Mouse (Mus musculus) lung, postnatal 10 days (tissue): ENCODE results near the gene Banf1.
"Not testable (repeated sequence)": the region's sequence is repeated elsewhere in the genome, so short reads cannot be mapped to it uniquely, and the experiment has no call there.

Experiments used
- DNase-seq: peaks from one replicate; pipeline ENCODE4 v3.0.0; 2021

Gene Banf1

GRCm38 (mm10) chr19:5367053-5367359 is at the start of gene Banf1:
Gene Banf1 (minus strand): TSS chr19:5367168.
- no peak for DNase-seq

DNA sequence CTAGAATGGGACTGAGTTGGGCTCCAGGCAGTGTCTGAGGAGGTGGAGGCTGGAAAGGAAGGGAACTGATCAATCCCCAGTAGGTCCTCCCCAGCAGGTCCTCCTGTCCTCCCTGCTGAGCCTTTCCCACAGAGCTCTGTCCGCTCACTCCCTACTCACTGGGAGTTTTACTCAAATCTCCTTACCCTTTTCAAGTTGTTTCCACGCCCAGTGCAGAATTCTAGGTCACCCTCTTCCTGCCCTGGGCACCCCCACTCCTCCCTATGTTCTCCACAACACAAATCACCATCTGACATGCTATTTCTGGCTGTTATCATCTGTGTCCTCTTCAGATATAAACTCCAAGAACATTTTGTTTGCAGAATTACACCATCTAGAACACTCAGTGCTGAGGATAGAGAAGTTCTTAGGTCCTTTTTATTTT is 47.6 kb upstream of the Banf1 start:
- peak; percentile 65 for DNase-seq

DNA sequence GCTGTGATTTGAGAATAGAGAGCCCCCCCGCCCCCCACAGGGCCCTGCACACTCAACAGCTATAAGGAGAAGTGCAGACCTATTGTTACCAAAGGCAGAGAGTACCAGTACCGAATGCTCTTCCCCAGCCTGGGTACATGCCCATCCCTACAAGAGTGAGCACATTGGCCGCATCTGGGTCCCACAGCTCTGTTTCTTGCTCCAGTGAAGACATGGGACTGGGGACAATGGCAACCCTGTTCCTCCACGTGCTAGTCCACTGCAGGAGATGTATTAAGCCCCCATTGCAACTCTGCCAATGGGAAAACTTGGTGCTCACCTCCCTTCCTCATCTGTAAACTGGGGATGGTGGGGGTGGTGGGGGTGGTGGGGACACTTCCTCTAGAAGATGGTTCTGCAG is 46.9 kb upstream of the Banf1 start:
- DNase-seq: no peak

DNA sequence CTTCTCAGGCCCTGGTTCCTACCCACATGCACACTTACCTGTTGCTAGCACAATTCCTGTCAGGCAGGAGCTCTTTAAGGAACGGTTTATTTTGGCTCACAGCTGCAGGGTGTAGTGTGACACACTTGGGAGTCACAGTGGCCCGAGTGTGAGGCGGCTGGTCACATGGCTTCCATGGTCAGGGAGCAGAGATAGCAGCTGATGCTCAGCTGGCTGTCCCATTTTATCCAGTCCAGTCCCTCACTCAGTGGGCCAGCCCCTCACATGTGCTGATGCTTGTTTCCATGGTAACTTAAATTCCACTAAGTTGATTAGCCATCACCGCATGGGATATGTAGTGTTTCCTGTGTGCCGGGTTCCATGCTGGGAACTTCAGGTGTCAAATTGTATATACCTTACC is 45.0 kb upstream of the Banf1 start:
- no peak for DNase-seq

DNA sequence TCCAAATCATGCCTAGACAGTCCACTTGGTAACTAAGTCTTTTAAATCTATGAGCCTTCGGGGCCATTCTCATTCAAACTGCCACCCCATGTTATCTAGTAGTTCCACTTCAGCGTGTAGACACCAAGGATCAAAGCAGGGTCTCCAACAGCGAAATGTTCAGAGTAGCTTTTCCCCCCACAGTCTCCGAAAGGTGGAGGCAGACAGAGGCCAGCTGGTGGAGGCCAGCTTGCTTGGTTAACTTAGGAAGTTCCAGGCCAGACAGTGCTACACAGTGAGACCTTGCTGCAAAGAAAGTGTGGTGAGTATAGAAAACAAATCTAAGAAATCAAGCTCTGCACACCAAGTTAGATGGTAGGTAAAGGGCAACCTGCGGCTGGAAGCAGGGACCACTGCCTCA is 43.7 kb upstream of the Banf1 start:
- DNase-seq: peak; percentile 69

DNA sequence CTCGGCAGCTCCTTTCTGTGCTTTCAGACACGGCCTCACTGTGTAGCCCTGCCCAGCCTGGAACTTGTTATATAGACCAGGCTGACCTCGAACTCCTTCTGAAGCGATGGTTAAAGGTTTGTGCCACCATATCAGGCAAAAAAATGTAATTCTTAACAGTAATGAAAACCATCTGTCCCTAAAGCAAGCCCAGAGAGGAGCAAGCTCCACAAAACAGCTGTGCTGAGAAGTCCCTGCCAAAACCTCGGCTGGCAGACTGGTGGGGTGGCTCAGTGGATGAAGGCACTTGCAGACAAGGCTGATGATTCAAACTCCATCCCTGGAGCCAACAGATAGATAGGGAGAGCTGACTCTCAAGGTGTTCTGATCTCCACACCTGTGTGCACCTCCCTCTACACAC is 42.1 kb upstream of the Banf1 start:
- DNase-seq: peak; percentile 81

DNA sequence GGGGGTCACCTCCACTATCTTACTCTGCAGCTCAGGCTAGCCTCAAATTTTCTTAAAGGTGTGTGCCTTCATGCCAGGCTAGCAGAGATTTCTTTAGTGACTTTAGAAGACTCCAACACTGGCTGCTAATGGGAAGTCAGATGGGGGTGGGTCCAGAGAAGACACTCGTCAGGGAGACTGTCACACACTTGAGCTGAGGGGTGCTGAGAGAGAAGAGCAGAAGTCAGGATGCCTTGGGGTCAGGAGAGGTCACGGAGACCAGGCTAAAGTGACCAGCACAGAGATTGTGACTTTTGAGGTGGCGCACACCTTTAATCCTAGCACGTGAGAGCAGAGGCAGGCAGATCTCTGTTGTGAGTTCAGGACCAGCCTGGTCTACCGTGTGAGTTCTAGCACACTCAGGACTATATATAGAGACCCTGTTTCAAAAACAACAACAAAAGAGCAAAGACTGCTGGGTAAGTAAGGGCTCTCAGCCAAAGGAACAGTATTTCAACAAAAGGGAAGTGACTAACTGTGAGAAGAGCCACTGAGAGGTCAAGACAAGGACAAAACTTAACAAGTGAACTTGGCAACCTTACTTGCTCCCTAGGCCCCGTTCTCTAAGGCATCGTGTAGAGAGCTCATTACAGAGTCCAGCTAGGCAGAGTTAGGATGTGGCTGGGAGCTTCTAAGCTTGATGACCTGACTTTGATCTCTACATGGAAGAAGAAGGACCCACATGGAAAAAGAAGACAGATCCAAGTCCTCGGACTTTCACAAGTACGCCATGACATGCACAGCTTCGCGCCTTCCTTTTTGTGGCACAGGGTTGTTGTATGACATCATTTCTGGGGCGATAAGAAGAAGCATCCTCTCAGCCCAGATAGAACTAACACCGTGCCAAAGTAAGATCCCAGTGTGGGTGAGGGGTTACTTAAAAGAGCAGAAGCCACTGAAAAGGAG is 41.4 kb upstream of the Banf1 start:
- peak; percentile 61 for DNase-seq

GRCm38 (mm10) chr19:5407133-5407532 is 40.2 kb upstream of the Banf1 start:
- DNase-seq: peak; percentile 80

- DNase-seq: not testable (repeated sequence)
Observed at GRCm38 (mm10) chr19:5406531-5407126, 39.7 kb upstream of the Banf1 start.

DNA sequence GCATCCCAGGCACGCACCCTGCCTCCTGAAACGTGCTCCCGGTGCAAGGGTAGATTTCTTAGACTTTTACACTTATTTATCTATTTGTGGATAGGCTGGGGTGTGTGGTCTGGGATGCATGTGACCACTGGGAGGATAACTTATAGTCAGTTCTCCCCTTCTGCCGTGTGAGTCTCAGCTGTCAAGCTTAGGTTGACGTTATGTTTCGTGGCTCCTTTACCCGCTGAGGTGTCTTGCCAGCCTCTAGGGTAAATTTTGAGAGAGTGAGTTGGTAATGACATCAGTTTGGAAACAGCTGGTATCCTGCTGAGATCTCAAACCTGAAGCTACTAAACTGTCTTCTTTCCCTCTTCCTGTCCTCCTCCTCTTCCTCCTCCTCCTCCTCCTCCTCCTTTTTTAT is 39.0 kb upstream of the Banf1 start:
- no peak for DNase-seq

- no peak for DNase-seq
Observed at GRCm38 (mm10) chr19:5402293-5402692, 35.3 kb upstream of the Banf1 start, which contains the start of gene Tsga10ip. Gene Tsga10ip (minus strand): TSS chr19:5402526.

GRCm38 (mm10) chr19:5401073-5401472 is 34.1 kb upstream of the Banf1 start:
- DNase-seq: not testable (repeated sequence)

- DNase-seq: no peak
Observed at GRCm38 (mm10) chr19:5395371-5395770, 28.4 kb upstream of the Banf1 start.

- no peak for DNase-seq
Observed at GRCm38 (mm10) chr19:5394168-5394567, 27.2 kb upstream of the Banf1 start.

DNA sequence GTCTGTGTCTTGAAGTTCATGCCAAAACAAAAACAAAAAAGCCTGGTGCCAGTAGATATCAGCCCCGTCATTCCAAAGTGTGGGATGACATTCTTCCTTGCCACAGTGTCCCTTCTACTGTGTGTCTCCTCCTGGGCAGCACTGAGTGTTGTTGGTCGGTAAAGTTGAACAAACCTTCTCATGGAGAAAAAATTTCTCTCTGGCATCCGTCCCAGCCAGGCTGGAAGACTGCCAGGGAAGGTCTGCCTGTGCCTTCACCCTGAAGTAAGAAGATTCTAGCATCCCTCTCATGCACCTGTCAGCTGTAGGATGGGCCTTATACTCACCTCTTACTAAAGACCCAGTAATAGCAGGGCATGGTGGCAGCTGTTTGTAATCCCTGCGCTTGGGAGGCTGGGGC is 25.9 kb upstream of the Banf1 start:
- DNase-seq: peak; percentile 67

DNA sequence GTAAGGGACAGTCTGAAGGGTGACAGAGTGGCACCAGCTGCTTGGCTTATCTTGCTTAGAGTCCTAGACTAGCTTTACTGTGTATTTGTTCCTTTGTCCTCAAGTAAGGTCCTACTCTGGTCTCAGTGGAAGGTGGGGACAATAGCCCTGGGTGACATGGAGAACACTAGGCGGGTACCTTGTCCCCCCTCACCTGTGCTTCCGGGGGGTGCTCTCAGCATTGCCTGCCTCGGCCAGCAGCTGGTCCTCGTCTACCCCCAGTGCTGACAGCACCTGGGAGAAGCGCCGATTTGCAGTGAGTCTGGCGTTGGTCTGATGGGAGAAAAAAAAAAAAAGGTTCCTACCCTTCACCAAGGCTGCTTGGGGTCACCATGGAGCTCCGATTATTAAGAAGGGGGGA is 23.4 kb upstream of the Banf1 start:
- DNase-seq: no peak

DNA sequence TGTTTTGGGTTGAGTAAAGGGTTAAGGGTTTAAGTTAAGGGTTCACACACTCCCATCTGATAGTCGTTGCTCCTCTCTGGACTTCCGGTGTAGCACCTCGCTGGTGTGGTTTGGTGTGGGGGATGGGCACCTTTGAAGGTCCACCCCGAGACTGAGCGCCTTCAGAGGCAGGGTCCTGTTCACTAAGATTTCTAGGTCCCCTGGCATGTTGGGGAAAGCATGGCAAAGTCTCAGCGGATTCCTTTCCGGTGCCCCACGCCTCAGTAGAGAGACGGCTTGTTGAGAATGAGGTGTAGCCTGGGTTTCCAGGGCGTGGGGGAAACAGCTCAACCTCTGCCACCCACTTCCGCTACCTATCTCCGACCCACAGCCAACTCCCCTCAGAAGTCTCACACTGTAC is 22.7 kb upstream of the Banf1 start:
- peak; percentile 61 for DNase-seq

GRCm38 (mm10) chr19:5388588-5389242 is 21.7 kb upstream of the Banf1 start, which contains the start of gene Sart1:
Gene Sart1 (minus strand): TSS chr19:5388703.
- peak; percentile 97 for DNase-seq

GRCm38 (mm10) chr19:5388011-5388441 is 21.1 kb upstream of the Banf1 start:
- peak; percentile 56 for DNase-seq

DNA sequence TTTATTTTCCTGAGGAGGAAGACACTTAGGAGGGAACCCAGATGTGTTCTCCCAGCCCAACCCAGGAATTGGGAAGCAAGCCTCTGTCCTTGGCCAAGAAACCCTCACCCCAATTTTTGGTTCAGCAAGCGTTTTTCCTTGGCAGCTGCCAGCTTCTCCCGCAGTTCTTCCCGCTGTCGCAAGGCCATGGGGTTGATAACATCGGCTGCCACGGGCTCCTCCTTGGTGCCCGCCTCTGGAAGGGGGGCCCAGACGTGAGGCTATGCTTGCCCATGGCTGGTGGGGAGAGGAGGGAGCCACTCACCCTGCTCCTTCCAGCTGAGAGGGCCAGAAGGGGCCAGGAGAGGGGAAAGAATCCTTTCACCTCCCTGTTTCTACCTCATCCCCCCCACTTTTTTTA is 17.7 kb upstream of the Banf1 start:
- no peak for DNase-seq

- no peak for DNase-seq
Observed at GRCm38 (mm10) chr19:5383326-5383725, 16.4 kb upstream of the Banf1 start.

DNA sequence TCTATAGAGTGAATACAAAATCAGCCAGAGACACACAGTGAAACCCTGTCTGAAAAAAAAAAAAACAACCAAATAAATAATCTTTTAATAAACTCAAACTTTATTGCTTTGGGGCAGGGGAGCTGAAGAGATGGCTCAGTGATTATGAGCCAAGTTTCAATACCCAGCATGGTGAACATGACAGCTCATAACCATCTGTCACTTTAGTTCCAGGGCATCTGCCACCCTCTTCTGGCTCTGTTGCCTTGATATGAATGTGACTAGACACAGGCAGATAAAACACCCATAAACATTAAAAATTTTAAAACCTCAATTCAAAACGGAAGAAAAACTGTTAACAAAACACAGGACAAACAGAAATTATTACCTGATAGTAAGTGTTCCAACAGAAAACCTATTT is 10.5 kb upstream of the Banf1 start:
- DNase-seq: no peak

DNA sequence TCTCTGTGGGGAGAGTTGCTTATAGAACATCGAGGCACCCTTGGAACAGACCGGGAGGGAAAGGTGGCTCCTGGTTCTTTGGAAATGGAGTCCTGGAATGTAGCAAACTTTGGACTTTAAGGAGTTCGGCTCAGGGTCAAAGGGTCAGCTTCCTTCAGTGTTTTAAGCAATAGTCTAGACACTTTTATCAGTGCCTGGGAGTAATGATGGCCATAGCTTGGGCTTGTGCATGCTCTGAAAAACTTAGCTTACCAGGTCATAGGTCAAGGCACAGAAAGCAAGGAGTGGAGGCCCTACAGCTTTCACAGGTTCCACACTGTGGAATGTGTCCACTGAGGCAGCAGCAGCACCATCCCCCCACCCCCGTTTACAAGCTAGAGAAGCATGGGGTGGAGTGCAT is 7.8 kb upstream of the Banf1 start:
- DNase-seq: no peak

- DNase-seq: no peak
Observed at GRCm38 (mm10) chr19:5374177-5374576, 7.2 kb upstream of the Banf1 start.
